Mouse (Mus musculus): ENCODE measurements at regions not wholly inside any gene's neighbourhood (a gene's known extent, or its start where the extent isn't known, plus 50 kb on each side); places are given as distances from the start of the nearest gene placed in this dataset.

DNA sequence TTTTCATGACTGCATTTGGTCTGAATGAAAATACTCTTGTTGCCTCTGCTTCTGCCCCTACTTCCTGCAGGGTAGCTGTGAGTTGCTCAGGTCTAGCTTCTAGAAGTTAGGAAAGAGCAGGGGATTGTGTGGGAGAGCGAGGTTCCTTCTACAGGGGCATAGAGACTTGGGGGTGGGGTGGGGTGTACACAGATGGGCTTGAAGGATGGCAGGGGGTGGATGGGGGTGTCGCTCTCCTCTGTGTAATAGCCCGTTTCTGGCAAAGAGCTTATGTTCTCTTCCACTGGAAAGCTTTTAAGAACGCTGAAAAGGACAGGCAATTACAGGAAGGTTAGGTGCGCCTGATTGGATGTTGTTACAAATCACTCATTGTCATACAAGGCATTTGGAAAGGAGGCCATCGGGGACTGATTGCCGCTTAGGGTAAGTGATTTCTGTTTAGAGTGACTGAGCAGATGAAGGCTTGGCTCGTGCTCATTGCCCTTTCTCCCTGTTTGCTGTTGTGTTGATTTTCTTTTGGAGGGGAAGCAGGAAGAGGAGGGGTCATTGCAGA is 629.3 kb upstream of the Fam160b2 start:
- no peak for TF ChIP-seq CTCF (IDR thresholded peaks at IDR 0.05; ENCODE audit: insufficient read depth, low read length)
- no peak for TF ChIP-seq POLR2A (IDR thresholded peaks at IDR 0.05; ENCODE audit: borderline replicate concordance, extremely low read depth, low read depth, low read length)
